Mouse (Mus musculus): ENCODE data around the gene Sap30bp.

DNA sequence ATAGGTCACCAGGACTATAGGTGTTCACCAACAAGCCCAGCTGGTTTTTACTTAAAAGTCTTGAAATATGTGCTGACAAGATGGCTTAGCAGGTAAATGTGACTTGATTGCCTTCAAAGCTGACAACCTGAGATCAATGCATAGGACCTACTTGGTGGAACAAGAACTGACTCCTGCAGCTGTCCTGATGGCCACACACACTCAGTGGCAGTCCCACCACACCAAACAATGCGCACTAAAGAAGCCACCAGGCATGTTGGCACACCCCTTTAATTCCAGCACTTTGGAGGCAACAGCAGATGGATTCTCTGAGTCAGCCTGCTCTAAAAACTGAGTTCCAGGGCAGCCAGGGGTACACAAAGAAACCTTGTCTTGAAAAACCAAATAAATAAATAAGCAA is 11.1 kb upstream of the Sap30bp start:
- no peak for TF ChIP-seq POLR2A (IDR thresholded peaks at IDR 0.05; ENCODE audit: borderline replicate concordance, extremely low read depth, insufficient read depth, insufficient read length, poor library complexity, severe bottlenecking)
- TF ChIP-seq CTCF (IDR thresholded peaks at IDR 0.05; ENCODE audit: borderline replicate concordance, extremely low read depth, insufficient read depth, insufficient read length), result no peak
